Mouse (Mus musculus): ENCODE data around the gene Tpst1.

DNA sequence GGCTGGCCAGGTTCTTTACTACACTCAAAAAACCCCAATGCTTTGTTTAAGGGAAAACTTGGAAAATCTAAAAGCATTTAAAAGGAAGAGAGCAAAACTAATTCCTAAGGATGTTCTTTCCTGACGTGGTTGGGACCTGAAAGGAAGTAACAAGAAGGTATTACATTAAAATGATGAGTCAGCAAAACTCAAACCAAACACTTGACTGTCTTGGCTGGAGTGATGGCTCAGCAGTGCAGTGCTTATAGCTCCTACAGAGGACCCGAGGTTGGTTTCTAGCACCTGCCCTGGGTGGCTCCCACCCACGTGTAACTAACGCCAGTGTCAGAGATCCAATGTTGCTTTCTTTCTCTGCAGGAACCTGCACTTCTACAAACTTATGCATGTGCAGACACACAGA, 31.9 kb upstream of the Tpst1 start:
- no peak for TF ChIP-seq POLR2A (IDR thresholded peaks at IDR 0.05; ENCODE audit: insufficient read length, low read depth)
- TF ChIP-seq TCF12 (IDR thresholded peaks at IDR 0.05; ENCODE audit: insufficient read depth, poor library complexity, severe bottlenecking) = no peak
- TF ChIP-seq POLR2AphosphoS2 (IDR thresholded peaks at IDR 0.05; ENCODE audit: insufficient read length, low read depth) = no peak
